Mouse (Mus musculus) urinary bladder, postnatal 25 days (tissue): ENCODE measurements around the gene Fam213b.

Experiments
- DNase-seq: peaks from one replicate; pipeline ENCODE4 v3.0.0; 2022; ENCODE audit warnings: low spot score

The Fam213b gene

DNA sequence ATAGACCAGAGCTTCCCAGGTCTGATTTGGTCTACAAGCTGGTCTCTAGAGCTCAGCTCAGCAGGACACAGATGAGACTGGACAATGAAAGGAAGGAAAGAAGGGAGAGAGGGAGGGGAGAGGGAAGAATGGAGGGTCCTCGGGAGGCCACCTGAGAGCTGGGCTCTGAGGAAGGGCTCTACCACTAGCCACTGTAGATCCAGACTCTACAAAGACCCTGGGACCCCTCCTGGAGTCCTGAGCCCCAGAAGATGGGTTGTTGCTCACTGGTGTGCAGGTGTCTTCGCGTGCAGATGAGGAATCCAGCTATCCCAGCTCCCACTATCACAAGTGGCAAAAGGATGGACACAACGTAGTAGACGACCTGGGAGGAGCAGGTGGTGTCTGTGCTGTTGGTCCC is 24.0 kb upstream of the Fam213b start:
- DNase-seq: no peak

DNA sequence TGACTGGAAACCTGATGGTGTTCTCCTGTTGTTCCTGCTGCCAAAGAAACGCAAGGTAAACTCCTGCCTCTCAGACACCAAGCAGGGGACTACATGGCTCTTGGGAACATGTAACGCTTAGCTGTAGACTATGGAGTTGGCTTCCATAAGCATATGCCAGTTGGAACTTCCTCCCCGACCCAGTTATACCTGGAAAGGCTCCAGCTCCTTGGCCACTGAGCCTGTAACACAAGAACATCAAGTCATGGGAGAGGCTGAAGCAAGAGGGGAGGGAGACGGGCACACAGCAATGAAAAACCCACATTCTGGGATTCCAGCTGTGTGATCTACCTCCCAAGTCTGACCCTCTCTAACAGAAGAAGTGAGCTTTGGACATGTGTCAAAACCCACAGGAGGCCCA is 23.4 kb upstream of the Fam213b start:
- no peak for DNase-seq

DNA sequence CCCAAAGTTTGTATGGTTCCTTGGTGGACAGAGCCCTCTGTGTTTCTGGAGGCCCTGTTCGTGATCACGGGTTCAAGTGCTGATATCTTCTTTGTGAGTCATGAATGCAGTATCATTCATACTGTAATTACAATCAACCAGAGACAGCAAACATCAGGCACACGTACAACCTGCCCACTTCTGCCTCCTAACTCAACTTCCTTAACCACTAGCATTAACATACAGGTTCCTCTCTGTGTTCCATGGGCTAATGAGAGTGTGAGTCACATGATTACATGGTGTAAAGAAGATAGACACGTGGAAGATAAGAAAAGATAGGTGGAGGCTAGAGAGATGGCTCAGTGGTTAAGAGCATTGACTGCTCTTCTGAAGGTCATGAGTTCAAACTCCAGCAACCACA is 17.7 kb upstream of the Fam213b start:
- no peak for DNase-seq

DNA sequence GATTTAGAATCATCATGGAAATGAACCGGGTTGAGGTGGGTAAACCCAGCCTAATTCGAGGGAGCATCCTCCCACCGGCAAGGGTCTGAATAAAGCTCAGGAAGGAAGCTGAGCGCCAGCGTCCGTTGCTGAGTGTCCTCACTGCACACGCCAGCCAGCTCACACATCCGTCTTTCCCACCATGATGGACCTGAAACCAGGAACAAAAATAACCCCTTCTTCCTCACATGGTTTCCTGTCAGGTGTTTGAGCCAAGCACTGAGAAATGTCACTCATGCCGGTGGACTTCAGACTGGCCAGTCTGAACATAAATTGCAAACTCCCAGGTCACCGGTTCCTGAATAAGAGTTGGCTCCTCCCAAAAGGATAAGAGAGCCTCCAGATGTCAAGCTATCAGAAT is 16.4 kb upstream of the Fam213b start:
- no peak for DNase-seq

DNA sequence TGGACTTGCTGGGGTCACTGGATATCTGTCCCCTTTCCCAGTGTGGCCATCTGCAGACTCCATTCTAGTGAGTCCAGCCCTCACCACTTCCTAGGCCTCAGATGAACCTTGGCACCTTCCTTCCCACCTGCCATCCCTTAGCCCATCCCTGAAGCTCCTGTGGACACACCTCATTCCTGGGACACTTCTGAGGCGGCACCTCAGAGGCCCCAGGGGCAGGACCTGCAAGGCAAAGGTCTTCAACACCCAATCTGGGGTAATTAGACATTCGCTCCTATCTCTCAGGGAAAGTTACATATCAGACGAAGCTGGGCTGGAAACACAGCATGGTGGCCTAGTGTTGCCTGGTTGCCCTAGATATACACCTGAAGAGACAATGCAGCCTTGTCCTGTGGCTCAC is 15.8 kb upstream of the Fam213b start:
- no peak for DNase-seq

DNA sequence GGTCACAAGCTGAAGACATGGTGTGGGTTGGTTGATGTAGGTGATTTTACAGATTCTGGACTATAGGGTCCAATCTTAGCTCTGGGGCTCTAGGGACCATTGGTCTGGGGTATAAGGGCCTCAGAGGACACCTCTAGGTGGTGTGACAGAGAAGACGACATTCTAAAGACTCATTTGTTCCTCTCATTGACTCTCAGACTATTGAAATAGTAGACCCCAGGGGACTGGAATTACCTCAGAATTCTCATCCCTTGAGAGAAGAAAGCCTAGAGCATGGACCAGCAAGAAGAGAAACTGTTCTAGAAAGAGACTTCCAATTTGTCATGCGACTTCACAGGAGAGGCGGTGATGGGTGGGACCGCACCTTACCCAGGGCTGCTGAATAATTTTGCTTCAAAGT is 15.3 kb upstream of the Fam213b start:
- DNase-seq: no peak

DNA sequence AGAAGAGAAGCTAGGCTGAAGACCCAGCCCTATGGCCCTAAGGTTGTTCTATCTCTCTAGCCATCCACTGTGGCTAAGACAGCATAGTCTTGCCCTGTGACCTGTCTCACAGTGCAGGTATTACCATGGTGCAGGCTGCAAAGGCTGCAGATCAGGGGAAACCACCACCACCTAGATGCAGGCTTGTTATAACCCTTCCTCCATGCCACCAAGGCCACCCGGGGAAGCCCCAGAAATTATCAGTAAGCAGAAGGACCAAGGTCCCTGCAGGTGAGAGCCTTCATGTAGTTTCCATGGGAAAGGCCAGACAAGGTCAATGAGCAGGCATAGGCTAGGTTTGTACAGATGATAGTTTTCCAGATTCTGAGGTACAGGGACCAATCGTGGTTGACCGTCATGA is 14.9 kb upstream of the Fam213b start:
- no peak for DNase-seq

DNA sequence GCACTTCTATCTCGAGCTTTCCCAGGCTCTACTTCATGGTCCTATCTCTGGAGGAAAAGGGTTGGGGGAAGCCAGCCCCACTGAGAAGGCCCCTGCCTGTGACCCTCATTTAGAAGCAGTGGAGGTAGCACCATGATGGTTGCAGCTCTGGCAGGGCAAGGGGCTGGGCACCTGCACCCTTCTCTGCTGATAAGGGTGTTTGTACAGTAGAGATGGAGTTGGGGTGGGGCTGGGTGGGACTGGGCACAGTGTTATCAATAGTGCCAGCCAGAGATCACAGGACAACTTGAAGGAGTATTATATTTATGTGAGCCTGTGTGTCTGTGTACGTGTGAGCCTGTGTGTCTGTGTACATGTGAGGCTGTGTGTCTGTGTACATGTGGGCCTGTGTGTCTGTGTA is 12.7 kb upstream of the Fam213b start:
- no peak for DNase-seq

DNA sequence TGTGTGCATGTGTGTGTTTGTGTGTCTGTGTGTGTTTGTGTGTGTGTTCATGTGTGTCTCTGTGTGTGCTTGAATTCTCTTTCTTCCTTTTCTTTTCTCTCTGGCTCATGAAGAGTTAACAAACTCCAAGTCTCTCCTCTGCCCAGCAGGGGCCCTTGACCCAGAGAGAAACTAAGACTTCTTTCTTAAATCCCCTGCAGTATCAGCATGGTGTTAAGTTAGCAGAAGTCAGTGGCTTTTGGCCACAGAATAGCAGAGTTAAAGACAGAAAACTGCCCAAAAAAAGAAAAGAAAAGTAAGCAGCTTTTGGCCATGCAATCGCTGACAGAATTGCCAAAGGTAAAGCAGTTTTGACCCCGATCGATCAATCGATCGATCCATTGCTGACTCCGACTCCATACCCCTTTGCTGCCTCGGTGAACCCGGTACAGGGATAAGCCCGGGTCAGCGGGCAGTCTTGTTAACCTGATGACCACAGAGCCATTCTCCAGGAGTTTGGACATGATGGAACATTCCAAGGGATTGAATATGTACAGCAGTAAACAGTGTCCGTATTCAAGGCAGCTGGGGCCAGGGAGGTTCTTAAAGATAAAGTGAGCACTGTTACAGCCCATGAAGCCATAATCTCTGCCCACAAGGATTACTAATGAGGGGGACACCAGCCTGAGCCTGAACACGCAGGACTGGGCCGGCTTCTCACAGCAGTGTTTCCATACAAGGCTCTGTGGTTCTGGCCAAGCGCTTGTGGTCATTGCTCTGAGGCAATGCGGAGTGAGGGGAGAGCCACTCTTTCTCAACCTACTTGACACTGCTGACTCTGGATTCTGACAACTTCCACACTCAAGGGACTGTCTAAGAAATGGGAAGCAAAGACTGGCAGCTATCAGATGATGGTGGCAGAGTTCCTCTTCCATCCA is 11.9 kb upstream of the Fam213b start:
- DNase-seq: no peak

DNA sequence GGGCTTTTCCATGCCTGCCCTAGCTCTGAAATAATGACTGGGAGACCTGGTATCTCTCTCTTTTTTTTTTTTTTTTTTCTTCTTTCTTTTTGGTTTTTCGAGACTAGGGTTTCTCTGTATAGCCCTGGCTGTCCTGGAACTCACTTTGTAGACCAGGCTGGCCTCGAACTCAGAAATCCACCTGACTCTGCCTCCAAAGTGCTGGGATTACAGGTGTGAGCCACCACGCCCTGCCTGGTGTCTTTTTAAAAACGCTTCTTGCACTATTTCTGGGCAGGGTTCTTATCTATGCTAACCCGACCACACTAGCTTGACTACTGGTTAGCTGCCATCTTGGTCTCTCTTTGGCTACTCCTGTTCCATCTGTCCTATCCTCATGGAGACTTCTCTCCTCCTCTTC is 9.6 kb upstream of the Fam213b start:
- DNase-seq: no peak

DNA sequence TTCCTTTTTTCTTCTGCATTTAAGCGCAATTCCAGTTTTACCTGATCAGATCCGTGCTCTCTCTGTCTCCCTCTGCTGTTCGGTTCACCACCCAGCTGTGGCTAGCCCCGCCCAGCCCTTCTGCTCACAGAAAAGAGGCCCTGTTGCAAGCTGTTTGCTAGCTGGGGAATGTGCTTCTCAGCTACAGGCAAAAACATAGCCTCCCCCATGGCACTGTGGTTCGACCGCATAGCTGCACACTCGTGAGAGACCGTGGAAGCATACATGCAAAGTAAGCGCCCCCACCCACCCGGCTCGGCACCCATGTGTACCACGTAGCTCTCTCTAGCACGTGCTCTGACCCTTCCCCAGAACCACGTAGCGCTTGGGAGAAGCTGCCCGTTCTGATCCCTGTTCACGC is 8.9 kb upstream of the Fam213b start:
- DNase-seq: peak; percentile 67

DNA sequence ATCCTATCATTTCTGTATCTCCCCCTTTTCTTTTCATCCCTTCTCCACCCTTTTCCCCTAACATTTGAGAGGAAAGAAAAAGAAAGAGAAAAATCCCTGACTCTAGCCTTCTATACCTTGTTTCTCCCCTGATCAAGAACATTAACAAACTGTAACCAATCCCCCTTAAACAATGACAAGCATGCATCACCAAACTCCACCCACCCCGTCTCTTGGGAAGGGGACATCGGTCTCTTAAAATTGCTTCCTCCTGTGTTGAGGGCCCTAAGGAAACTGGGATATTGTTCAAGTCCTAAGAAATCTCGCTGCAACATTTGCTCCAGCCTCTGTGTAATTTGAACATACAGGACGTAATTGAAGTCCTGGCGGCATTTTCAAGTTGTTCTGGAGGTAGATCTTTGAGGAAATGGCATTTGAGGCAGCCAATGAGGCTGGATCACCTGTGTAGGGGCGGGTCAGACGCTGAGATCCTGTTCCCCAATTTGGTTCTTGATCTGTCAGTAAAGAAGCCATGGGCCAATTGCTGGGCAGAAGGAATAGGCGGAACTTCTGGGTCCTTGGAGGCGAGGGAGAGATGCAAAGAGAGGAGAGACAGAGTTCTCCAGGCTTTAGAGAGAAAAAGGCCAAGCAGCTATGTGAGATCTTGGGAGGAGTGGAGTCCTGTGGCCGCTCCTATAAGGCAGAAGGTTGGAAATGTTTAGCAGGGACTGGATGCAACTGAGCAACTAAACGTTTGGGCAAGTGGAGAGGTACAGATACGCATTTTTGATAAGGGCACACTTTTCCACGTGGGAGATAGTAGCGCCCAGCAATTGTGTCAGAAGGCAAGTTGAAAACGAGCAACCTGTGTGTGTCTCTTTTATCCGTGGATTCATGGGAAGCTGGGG is 5.5 kb upstream of the Fam213b start:
- peak; percentile 60 for DNase-seq

DNA sequence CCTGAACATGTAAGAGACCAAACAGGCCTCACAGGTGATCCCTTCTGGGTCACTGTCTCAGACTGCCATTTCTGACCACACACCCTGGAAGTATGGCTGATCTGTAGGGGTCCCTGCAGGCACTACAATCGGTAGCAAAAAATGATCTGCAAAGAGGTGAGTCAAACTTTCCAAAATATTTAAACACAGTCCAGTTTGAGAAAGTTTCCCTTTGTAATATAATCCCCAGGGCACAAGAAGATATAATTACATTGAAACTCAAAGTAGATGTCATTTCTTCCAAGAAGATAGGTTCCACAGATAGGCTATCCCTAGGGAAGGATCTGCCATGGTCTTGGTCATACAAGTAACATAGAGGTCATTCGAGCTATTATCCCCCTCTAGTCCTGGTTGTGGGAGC is 3.4 kb upstream of the Fam213b start:
- no peak for DNase-seq

DNA sequence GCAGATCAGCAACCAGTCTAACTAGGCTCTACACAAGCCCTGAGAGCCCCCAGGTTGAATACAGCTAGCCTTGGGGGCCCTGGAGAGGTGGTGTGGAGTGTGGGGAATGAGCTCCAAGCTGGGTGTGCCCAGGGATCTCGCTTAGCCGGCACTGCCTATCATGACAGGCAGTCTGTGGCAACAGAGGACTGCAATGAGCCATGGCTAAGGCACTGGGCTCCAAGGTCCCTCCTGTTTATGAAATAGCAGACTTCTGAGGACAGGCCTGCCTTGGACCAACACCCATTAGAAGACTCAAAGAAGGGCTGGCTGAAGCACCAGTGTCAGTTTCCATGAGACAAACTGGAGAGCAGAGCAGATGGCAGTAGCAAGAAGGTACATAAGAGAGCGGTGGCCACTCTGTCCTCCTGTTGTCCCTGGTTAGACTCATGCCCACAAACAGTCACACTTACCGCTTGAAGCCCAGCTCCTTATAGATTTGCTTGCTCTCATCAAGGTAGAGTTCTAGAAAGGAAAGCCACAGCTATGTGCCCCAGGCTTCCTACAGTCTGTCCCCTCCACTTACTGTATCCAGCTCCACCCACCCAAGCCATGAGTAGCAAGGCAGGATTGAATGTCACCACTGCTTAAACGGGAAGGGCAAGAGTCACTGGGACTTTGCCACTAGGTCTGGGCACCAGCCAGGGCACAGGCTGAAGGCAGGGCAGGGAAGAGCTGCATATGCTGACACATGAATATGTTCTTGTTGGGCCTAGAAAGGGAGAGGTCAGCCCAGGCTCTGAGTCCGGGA is 1.1 kb downstream of the Fam213b start:
- no peak for DNase-seq

DNA sequence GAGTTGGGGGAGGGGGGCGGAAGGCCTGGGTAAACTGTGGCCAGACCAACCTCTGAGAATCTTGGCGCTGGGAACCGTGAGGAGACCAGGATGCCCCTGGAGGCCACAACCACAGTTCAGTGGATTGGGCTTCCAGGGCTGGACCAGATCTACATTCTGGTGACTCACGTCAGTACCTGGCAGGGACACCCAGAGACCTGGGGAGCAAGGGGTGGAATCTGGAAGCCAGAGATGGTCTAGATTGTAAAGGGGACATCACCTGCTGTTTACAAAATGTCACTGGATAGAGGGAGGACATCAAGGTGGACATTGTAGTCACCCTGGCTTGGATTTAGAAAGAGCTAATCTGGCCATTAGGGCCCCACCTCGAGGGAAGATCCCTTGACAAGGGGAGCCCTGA is 3.4 kb downstream of the Fam213b start:
- DNase-seq: no peak

DNA sequence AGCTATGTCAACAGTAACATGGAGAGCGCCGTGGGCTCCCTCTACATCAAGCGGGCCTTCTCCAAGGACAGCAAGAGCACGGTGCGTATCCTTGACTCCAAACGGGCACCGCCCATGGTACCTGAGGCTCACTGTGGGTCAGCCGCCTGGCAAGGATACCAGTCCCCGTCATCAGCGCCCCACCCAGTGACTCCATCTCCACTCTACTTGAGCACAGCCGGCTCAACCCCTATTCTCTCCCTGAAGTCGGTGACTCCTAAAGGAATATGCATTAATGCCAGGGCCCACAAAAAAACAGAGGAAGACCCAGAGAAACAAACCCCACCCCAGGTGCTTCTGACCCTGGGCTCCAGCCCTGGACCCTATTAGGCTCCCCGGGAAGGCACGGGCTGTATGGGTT is 8.0 kb downstream of the Fam213b start:
- no peak for DNase-seq

DNA sequence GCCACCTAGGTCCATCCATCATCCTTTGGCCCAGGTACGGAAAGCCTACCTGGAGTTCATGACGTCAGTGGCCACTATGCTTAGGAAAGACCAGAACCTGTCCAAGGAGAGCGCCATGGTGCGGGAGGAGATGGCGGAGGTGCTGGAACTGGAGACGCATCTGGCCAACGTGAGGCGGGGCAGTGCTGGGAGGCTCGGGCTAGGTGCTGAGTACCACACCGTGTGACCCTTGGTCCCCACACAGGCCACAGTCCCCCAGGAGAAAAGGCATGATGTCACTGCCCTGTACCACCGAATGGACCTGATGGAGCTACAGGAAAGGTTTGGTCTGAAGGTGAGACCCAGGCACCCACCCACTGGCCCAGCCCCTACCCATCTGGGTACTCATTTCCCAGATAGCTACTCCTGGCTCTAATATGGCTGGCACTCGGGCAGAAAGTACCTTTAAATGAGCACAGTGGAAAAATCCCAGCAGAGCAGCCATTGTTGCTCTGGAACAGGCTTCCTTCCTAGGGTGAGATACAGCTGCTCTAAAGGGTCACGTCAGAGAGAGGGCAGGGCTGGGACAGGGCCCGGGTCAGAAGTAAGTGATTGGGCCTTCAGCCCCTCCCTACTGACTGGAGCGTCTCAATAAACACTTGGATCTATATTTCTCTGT is 11.2 kb downstream of the Fam213b start:
- DNase-seq: no peak

DNA sequence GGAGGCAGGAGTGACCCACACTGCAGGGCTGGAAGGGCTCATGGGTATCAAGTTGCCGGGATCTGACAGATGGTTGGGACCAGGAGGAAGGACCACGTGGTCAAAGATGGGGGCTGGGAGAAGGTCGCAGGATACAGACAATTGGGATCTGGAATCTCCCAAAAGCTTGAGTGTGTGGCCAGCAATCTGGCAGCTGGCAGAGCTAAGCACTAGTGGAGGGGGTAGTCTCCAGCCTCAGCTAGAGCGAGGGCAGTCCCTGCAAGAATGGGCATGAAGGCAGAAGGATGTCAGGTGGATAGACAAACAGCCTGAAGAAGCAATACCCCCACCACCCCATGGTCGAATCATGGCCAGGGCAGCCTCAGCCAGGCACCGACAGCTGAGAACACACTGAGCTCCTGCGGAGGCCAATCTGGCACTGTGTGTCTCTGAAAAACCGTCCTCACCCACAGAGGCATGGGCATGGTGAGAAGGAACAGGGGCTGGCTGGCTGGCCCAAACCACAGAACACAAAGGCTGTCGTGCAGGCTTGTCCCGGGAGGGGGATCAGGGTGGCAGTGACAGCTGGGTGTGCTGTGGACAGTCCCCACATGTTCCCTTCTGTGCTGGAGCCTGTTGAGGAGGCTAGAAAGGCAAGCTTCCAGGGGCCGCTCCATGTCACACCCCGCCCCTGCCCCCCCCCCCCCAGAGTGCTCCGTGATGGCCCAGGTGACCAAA is 11.9 kb downstream of the Fam213b start:
- no peak for DNase-seq

DNA sequence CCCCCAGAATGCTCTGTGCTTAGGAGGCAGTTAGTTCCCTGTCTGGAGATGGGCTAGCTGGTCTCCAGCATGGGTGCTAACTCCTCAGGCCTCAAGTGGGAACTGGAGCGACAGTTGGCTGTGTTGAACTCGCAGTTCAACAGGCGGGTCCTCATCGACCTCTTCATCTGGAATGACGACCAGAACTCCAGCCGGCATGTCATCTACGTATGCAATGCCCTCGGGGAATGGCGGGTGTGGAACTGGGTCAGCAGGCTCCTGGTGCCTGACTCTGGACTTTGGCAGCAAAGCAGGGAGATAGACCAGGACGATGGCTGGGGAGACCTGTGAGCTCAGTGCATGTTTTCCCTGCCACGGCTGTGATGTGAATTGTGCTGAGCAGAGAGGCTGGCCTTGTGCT is 13.5 kb downstream of the Fam213b start:
- no peak for DNase-seq

DNA sequence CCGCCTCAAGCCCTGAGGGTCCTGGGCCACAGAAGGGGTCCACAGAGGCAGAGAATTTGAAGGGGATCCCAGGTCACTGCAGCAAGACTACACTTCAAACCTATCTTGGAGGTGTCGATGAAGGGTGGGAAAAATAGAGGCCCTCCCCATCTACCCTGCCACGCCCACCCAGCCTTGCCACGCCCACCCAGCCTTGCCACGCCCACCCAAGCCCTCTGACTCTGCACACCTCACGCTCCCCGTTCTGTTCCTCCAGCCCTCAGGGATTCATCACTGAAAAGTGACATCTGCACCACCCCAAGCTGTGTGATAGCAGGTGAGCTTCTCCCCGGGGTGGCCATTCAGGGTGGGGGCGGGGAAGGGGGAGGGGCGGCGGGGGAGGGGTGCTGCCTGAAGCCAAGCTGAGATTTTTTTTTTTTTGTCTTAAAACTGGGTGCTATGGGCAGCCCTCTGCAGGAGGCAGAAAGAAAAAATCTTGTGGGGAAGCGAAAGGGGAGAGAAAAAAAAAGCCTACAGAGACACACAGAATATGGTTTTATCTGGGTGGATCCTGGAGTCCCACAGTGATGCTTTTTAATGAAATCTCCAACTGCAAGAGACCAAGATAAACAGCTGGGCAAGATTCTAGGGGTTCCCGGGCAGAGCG is 16.8 kb downstream of the Fam213b start:
- DNase-seq: no peak

DNA sequence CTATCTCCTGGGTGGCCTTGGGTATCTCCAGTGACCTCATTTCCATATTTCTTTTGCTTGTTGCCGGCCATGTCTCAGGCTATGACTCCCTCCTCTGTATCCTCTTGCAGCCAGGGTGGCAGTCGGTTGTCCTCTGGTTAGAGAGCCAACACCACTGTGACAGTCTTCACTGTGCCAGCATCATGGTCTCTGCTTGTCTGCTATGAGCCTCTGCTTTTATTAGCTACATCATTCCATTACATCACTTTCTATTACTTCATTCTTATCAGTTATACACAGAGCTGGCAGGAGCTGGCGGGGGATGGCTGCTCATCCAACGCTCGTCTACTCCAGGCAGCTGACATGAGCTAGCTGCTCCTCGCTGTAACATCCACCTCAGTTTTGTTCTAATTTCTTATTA is 18.2 kb downstream of the Fam213b start:
- DNase-seq: no peak
